Mouse (Mus musculus) liver (tissue): ENCODE results near the gene Ctsj.
"Not testable (repeated sequence)": the region's sequence is repeated elsewhere in the genome, so short reads cannot be mapped to it uniquely, and the experiment has no call there.

Source experiments
- DNase-seq: peaks from one replicate; pipeline ENCODE4 v3.0.0-alpha.2; 2020; ENCODE audit warnings: mixed read lengths

The Ctsj gene

GRCm38 (mm10) chr13:61005859-61006258 is at the start of gene Ctsj:
Gene Ctsj, minus strand, starts transcription at chr13:61005959.
- no peak for DNase-seq

DNA sequence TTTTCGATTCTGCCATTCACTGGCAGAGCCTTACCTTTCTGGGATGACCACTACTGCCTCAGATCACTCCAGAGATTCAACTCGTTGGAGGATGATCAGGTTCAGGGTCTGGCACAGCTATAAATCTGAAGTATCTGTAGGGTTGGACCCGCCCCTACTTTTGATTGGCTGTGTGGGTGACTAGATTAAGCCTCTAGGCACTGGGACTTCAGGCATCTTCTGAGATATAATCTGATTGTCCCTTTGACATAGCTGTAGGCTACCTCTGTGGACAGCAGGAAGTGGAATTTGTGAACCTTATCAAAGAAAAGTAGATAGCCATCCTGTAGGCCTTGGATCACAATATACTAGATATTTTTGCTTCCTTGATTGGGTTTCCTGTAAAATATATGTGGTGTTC is 34.8 kb upstream of the Ctsj start, which contains the start of gene Ctsq:
TSS of gene Ctsq (minus strand) at position 101 of the 400 bp plus-strand sequence.
- DNase-seq: no peak

- DNase-seq: no peak
These were observed 17.0 kb upstream of the Ctsj start for GRCm38 (mm10) chr13:61022785-61023184.

DNA sequence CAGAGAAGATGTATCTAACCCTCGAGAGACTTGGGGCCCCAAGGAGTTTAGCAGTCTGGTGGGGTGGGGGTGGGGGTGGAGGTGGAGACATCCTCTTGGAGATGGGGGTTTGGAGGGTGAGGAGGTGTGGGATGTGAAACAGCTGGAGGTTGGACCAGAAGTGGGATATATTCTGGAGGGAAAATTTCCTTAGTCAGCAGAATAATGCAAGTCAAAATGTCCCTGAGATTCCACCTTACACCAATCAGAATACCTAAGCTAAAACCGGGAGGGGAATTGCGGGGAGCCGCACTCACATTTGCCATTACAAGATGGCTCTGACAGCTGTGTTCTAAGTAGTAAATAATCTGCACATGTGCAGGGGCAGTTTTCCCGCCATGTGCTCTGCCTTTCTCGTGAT is 16.1 kb upstream of the Ctsj start:
- no peak for DNase-seq

GRCm38 (mm10) chr13:61010171-61010570 is 4.4 kb upstream of the Ctsj start:
- no peak for DNase-seq

- no peak for DNase-seq
These were observed 8.2 kb downstream of the Ctsj start for GRCm38 (mm10) chr13:60997600-60997999.

DNA sequence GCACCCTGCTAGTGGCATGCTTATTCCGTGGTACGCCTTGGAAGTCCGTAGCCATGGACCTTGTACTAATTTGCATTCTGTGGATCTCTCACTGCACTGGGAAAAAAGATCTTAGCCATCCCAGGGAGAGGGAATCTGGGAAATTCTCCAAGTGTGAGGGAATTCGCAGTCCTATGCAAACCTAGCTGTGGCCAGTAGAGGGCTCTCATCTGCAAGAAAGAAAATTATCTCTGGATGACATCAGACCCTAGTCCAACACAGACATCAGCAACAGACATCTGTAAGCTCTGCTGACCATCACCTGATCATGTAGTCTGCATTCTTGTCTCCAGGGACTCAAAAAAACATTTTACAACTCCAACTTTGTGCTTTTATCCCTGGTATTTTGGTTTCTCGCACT is 18.8 kb downstream of the Ctsj start:
- DNase-seq: not testable (repeated sequence)

DNA sequence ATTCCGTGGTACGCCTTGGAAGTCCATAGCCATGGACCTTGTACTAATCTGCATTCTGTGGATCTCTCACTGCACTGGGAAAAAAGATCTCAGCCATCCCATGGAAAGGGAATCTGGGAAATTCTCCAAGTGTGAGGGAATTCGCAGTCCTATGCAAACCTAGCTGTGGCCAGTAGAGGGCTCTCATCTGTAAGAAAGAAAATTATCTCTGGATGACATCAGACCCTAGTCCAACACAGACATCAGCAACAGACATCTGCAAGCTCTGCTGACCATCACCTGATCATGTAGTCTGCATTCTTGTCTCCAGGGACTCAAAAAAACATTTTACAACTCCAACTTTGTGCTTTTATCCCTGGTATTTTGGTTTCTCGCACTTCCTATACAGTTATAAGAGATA is 33.4 kb downstream of the Ctsj start:
- not testable (repeated sequence) for DNase-seq

DNA sequence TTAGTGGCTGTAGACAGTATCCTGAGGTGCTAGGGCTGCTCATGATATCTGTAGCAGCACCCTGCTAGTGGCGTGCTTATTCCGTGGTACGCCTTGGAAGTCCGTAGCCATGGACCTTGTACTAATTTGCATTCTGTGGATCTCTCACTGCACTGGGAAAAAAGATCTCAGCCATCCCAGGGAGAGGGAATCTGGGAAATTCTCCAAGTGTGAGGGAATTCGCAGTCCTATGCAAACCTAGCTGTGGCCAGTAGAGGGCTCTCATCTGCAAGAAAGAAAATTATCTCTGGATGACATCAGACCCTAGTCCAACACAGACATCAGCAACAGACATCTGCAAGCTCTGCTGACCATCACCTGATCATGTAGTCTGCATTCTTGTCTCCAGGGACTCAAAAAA is 41.8 kb downstream of the Ctsj start:
- not testable (repeated sequence) for DNase-seq

- no peak for DNase-seq
These were observed 44.1 kb downstream of the Ctsj start for GRCm38 (mm10) chr13:60961706-60962105.
